ENCODE assay signal across 12 mouse cellular contexts in genomic region chr15:96185429-96185828, GRCm38 (mm10).
DNase-seq lines count a peak whose midpoint lies in the region; ATAC-seq and TF ChIP-seq lines count a peak whose summit lies in the region.
"Had no signal": no experiment of that assay in that cellular context is flagged by ENCODE, and none has a peak within 500 bp of the region (broad histone marks: within the 10 kb centered on the region; RNA-seq: fewer than 3 reads in every experiment).

No protein-coding gene starts in this region.

- TF ChIP-seq CTCF in kidney, postnatal 0 days (IDR thresholded peaks at IDR 0.05; ENCODE audit: low read depth) = no peak

- H3K4me2 ChIP-seq in kidney, postnatal 0 days (ENCODE audit: low read length) = no peak overlapping the region
- no peak overlapping the region for H3K4me2 ChIP-seq in embryonic facial prominence, embryonic 14.5 days (ENCODE audit: low read depth, low read length)
- H3K4me2 ChIP-seq in heart, embryonic 12.5 days = peak overlapping the region; percentile 48
- no peak overlapping the region for H3K4me2 ChIP-seq in neural tube, embryonic 15.5 days
- H3K4me2 ChIP-seq: hindbrain, embryonic 15.5 days; liver, embryonic 15.5 days; stomach, embryonic 15.5 days had no signal

- H3K9ac ChIP-seq in kidney, postnatal 0 days (ENCODE audit: low read depth, low read length) = no peak overlapping the region
- H3K9ac ChIP-seq in embryonic facial prominence, embryonic 14.5 days (ENCODE audit: low read depth, low read length) = no peak overlapping the region
- no peak overlapping the region for H3K9ac ChIP-seq in heart, embryonic 12.5 days
- H3K9ac ChIP-seq in neural tube, embryonic 15.5 days (replicated peaks) = no peak overlapping the region
- H3K9ac ChIP-seq: hindbrain, embryonic 15.5 days; liver, embryonic 15.5 days; stomach, embryonic 15.5 days had no signal

- peak; percentile 28 for DNase-seq in kidney, postnatal 0 days (ENCODE audit: low spot score)
- DNase-seq in kidney, postnatal 10 days = no peak
- peak; percentile 43 for DNase-seq in embryonic facial prominence, embryonic 14.5 days (ENCODE audit: low spot score)
- no peak for DNase-seq in limb, embryonic 10.5 days (ENCODE audit: low spot score)
- no peak for DNase-seq in testis, postnatal 10 days (ENCODE audit: low spot score)
- no peak for DNase-seq in adrenal gland, postnatal 10 days
- DNase-seq: right cerebral cortex, postnatal 4 days had no signal

- no peaks in the 10 kb centered on the region for H3K4me1 ChIP-seq in kidney, postnatal 0 days (replicated peaks; ENCODE audit: insufficient read depth, low read length)
- peaks cover 4% of the 10 kb centered on the region; the same call in 1 of the 2 replicates for H3K4me1 ChIP-seq in embryonic facial prominence, embryonic 14.5 days (ENCODE audit: control insufficient read depth, insufficient read depth, low read length)
- peaks cover 18% of the 10 kb centered on the region for H3K4me1 ChIP-seq in heart, embryonic 12.5 days (replicated peaks)
- H3K4me1 ChIP-seq in limb, embryonic 10.5 days = peaks cover 29% of the 10 kb centered on the region
- peaks cover 7% of the 10 kb centered on the region; the same call in 1 of the 2 replicates for H3K4me1 ChIP-seq in neural tube, embryonic 15.5 days
- H3K4me1 ChIP-seq: liver, embryonic 15.5 days; stomach, embryonic 15.5 days had no signal

- H3K9me3 ChIP-seq in kidney, postnatal 0 days (replicated peaks; ENCODE audit: low read length) = no peaks in the 10 kb centered on the region
- H3K9me3 ChIP-seq in embryonic facial prominence, embryonic 14.5 days (ENCODE audit: control insufficient read depth, low read length) = no peaks in the 10 kb centered on the region
- no peaks in the 10 kb centered on the region for H3K9me3 ChIP-seq in heart, embryonic 12.5 days (replicated peaks)
- no peaks in the 10 kb centered on the region for H3K9me3 ChIP-seq in limb, embryonic 10.5 days (replicated peaks)
- H3K9me3 ChIP-seq in neural tube, embryonic 15.5 days (replicated peaks) = no peaks in the 10 kb centered on the region
- H3K9me3 ChIP-seq: hindbrain, embryonic 15.5 days; liver, embryonic 15.5 days; stomach, embryonic 15.5 days had no signal

- no peak overlapping the region for H3K4me3 ChIP-seq in kidney, postnatal 0 days (replicated peaks; ENCODE audit: low read depth, low read length)
- H3K4me3 ChIP-seq in embryonic facial prominence, embryonic 14.5 days (ENCODE audit: low read depth, low read length) = no peak overlapping the region
- H3K4me3 ChIP-seq in heart, embryonic 12.5 days = no peak overlapping the region
- no peak overlapping the region for H3K4me3 ChIP-seq in limb, embryonic 10.5 days
- no peak overlapping the region for H3K4me3 ChIP-seq in neural tube, embryonic 15.5 days (replicated peaks)
- H3K4me3 ChIP-seq: hindbrain, embryonic 15.5 days; liver, embryonic 15.5 days; stomach, embryonic 15.5 days had no signal

- WGBS in kidney, postnatal 0 days = 42% methylated on average over 4 of the region's 4 CpGs
- 32% methylated on average over 4 of the region's 4 CpGs for WGBS in embryonic facial prominence, embryonic 14.5 days
- WGBS in heart, embryonic 12.5 days = 4% methylated on average over 4 of the region's 4 CpGs
- WGBS in limb, embryonic 10.5 days = 31% methylated on average over 4 of the region's 4 CpGs
- WGBS in neural tube, embryonic 15.5 days = 51% methylated on average over 4 of the region's 4 CpGs

- H3K36me3 ChIP-seq in kidney, postnatal 0 days (ENCODE audit: insufficient read depth, low read length) = no peaks in the 10 kb centered on the region
- no peaks in the 10 kb centered on the region for H3K36me3 ChIP-seq in embryonic facial prominence, embryonic 14.5 days (ENCODE audit: control insufficient read depth, insufficient read depth, low read length)
- no peaks in the 10 kb centered on the region for H3K36me3 ChIP-seq in heart, embryonic 12.5 days
- H3K36me3 ChIP-seq in limb, embryonic 10.5 days = no peaks in the 10 kb centered on the region
- H3K36me3 ChIP-seq in neural tube, embryonic 15.5 days = no peaks in the 10 kb centered on the region
- H3K36me3 ChIP-seq: hindbrain, embryonic 15.5 days; liver, embryonic 15.5 days; stomach, embryonic 15.5 days had no signal

- H3K27me3 ChIP-seq in kidney, postnatal 0 days (ENCODE audit: insufficient read depth, low read length) = no peaks in the 10 kb centered on the region
- no peaks in the 10 kb centered on the region for H3K27me3 ChIP-seq in embryonic facial prominence, embryonic 14.5 days (replicated peaks; ENCODE audit: control insufficient read depth, insufficient read depth, low read length)
- H3K27me3 ChIP-seq in heart, embryonic 12.5 days (replicated peaks) = no peaks in the 10 kb centered on the region
- H3K27me3 ChIP-seq in limb, embryonic 10.5 days (ENCODE audit: low read depth, poor library complexity, severe bottlenecking) = no peaks in the 10 kb centered on the region
- no peaks in the 10 kb centered on the region for H3K27me3 ChIP-seq in neural tube, embryonic 15.5 days (replicated peaks)
- H3K27me3 ChIP-seq: hindbrain, embryonic 15.5 days; liver, embryonic 15.5 days; stomach, embryonic 15.5 days had no signal

- no peak overlapping the region for H3K27ac ChIP-seq in kidney, postnatal 0 days
- no peak overlapping the region for H3K27ac ChIP-seq in embryonic facial prominence, embryonic 14.5 days (replicated peaks; ENCODE audit: low read depth, low read length)
- peak overlapping the region; percentile 93 for H3K27ac ChIP-seq in heart, embryonic 12.5 days (ENCODE audit: poor library complexity, severe bottlenecking)
- H3K27ac ChIP-seq in limb, embryonic 10.5 days = peak overlapping the region; percentile 71; the same call in 1 of the 2 replicates
- H3K27ac ChIP-seq in neural tube, embryonic 15.5 days (replicated peaks) = no peak overlapping the region
- H3K27ac ChIP-seq: hindbrain, embryonic 15.5 days; liver, embryonic 15.5 days; stomach, embryonic 15.5 days had no signal

- ATAC-seq in kidney, postnatal 0 days (replicated peaks; ENCODE audit: low FRiP score, low read depth) = no peak
- peak; percentile 60 for ATAC-seq in embryonic facial prominence, embryonic 14.5 days (ENCODE audit: low read depth)
- ATAC-seq in heart, embryonic 12.5 days (ENCODE audit: insufficient number of reproducible peaks, low FRiP score) = peak; percentile 78
- no peak for ATAC-seq in neural tube, embryonic 15.5 days (ENCODE audit: low FRiP score)

Comparison
In these comparisons a context has a peak if more than half of its experiments do, and no peak if none do; other contexts are left out.
1. DNase-seq: peak in kidney, postnatal 0 days (single experiment) and embryonic facial prominence, embryonic 14.5 days (single experiment); none in kidney, postnatal 10 days (single experiment), limb, embryonic 10.5 days (single experiment), testis, postnatal 10 days (single experiment) and adrenal gland, postnatal 10 days (single experiment).
2. ATAC-seq: peak in embryonic facial prominence, embryonic 14.5 days (single experiment) and heart, embryonic 12.5 days (single experiment); none in kidney, postnatal 0 days (single experiment) and neural tube, embryonic 15.5 days (single experiment).
3. H3K27ac ChIP-seq: peak in heart, embryonic 12.5 days (single experiment) and limb, embryonic 10.5 days (single experiment); none in kidney, postnatal 0 days (single experiment), embryonic facial prominence, embryonic 14.5 days (single experiment) and neural tube, embryonic 15.5 days (single experiment).